Mouse (Mus musculus): ENCODE measurements around the gene Nlgn2. TPM values are rescaled to one million over a fixed set of nuclear protein-coding genes. Genes with fewer than 3 reads are reported as not detected.

Gene Nlgn2
- polyA plus RNA-seq, 1 experiment from 2014 or later, result 8.2 TPM

Small RNAs within 50 kb of the gene (microRNA-seq; reads per million reads assigned to microRNA genes)
- not detected for gene Mir6924 (ENCODE audit: borderline number of aligned reads)

Other genes with a start within 250 kb of the Nlgn2 start
- 5.2 and 6.0 TPM in 2 replicates for gene Atp1b2, start 231.8 kb downstream of the Nlgn2 start, polyA plus RNA-seq (2014; fragmentation: Nextera tagmentation; extraction: Ambion mirVana)
- gene Shbg, start 219.9 kb downstream of the Nlgn2 start, polyA plus RNA-seq (2014; fragmentation: Nextera tagmentation; extraction: Ambion mirVana), result 0.14 TPM in 1 of 2 replicates, not detected in the other
- gene Sat2, start 215.8 kb downstream of the Nlgn2 start, polyA plus RNA-seq (2014; fragmentation: Nextera tagmentation; extraction: Ambion mirVana), result 15.0 and 19.4 TPM in 2 replicates
- 24.3 and 30.9 TPM in 2 replicates for gene Fxr2, start 204.8 kb downstream of the Nlgn2 start, polyA plus RNA-seq (2014; fragmentation: Nextera tagmentation; extraction: Ambion mirVana)
- not detected in 2 replicates for gene Sox15, start 182.5 kb downstream of the Nlgn2 start, polyA plus RNA-seq (2014; fragmentation: Nextera tagmentation; extraction: Ambion mirVana)
- 25.9 and 28.0 TPM in 2 replicates for gene Mpdu1, start 175.1 kb downstream of the Nlgn2 start, polyA plus RNA-seq (2014; fragmentation: Nextera tagmentation; extraction: Ambion mirVana)
- gene Cd68, start 171.6 kb downstream of the Nlgn2 start, polyA plus RNA-seq (2014; fragmentation: Nextera tagmentation; extraction: Ambion mirVana), result 5.5 and 7.6 TPM in 2 replicates
- 959 and 1,000 TPM in 2 replicates for gene Eif4a1, start 165.4 kb downstream of the Nlgn2 start, polyA plus RNA-seq (2014; fragmentation: Nextera tagmentation; extraction: Ambion mirVana)
- gene Senp3, start 155.7 kb downstream of the Nlgn2 start, polyA plus RNA-seq (2014; fragmentation: Nextera tagmentation; extraction: Ambion mirVana), result 106 and 108 TPM in 2 replicates
- 0.24 and 0.42 TPM in 2 replicates for gene Tnfsf13, start 152.0 kb downstream of the Nlgn2 start, polyA plus RNA-seq (2014; fragmentation: Nextera tagmentation; extraction: Ambion mirVana)
- gene Tnfsf12, start 141.9 kb downstream of the Nlgn2 start, polyA plus RNA-seq (2014; fragmentation: Nextera tagmentation; extraction: Ambion mirVana), result 3.6 and 4.3 TPM in 2 replicates
- 1.2 and 1.5 TPM in 2 replicates for gene Tnfsfm13, start 141.7 kb downstream of the Nlgn2 start, polyA plus RNA-seq (2014; fragmentation: Nextera tagmentation; extraction: Ambion mirVana)
- 51.4 and 56.5 TPM in 2 replicates for gene Polr2a, start 79.1 kb downstream of the Nlgn2 start, polyA plus RNA-seq (2014; fragmentation: Nextera tagmentation; extraction: Ambion mirVana)
- gene Slc35g3, start 75.8 kb downstream of the Nlgn2 start, polyA plus RNA-seq (2014; fragmentation: Nextera tagmentation; extraction: Ambion mirVana), result 0.18 TPM in 1 of 2 replicates, not detected in the other
- gene Zbtb4, start 71.9 kb downstream of the Nlgn2 start, polyA plus RNA-seq (2014; fragmentation: Nextera tagmentation; extraction: Ambion mirVana), result 1.1 and 1.2 TPM in 2 replicates
- 3.0 and 3.6 TPM in 2 replicates for gene Chrnb1, start 41.8 kb downstream of the Nlgn2 start, polyA plus RNA-seq (2014; fragmentation: Nextera tagmentation; extraction: Ambion mirVana)
- 0.92 and 0.97 TPM in 2 replicates for gene Fgf11, start 35.9 kb downstream of the Nlgn2 start, polyA plus RNA-seq (2014; fragmentation: Nextera tagmentation; extraction: Ambion mirVana)
- gene Tmem102, start 32.2 kb downstream of the Nlgn2 start, polyA plus RNA-seq (2014; fragmentation: Nextera tagmentation; extraction: Ambion mirVana), result 2.1 and 2.8 TPM in 2 replicates
- not detected in 2 replicates for gene Gm39566, start 22.5 kb downstream of the Nlgn2 start, polyA plus RNA-seq (2014; fragmentation: Nextera tagmentation; extraction: Ambion mirVana)
- not detected in 2 replicates for gene Spem2, start 19.3 kb downstream of the Nlgn2 start, polyA plus RNA-seq (2014; fragmentation: Nextera tagmentation; extraction: Ambion mirVana)
- gene Spem1, start 15.6 kb downstream of the Nlgn2 start, polyA plus RNA-seq (2014; fragmentation: Nextera tagmentation; extraction: Ambion mirVana), result 0.27 TPM in 1 of 2 replicates, not detected in the other
- gene Tmem256, start 730 bp upstream of the Nlgn2 start, polyA plus RNA-seq (2014; fragmentation: Nextera tagmentation; extraction: Ambion mirVana), result 294 and 335 TPM in 2 replicates
- 90.0 and 102 TPM in 2 replicates for gene Plscr3, start 8.6 kb upstream of the Nlgn2 start, polyA plus RNA-seq (2014; fragmentation: Nextera tagmentation; extraction: Ambion mirVana)
- gene Tnk1, start 20.9 kb upstream of the Nlgn2 start, polyA plus RNA-seq (2014; fragmentation: Nextera tagmentation; extraction: Ambion mirVana), result 1.1 and 1.9 TPM in 2 replicates
- gene Tmem95, start 40.2 kb upstream of the Nlgn2 start, polyA plus RNA-seq (2014; fragmentation: Nextera tagmentation; extraction: Ambion mirVana), result not detected in 2 replicates
- gene Kctd11, start 43.6 kb upstream of the Nlgn2 start, polyA plus RNA-seq (2014; fragmentation: Nextera tagmentation; extraction: Ambion mirVana), result 3.2 and 3.5 TPM in 2 replicates
- 0.56 and 0.60 TPM in 2 replicates for gene Acap1, start 57.8 kb upstream of the Nlgn2 start, polyA plus RNA-seq (2014; fragmentation: Nextera tagmentation; extraction: Ambion mirVana)
- gene 2810408A11Rik, start 63.2 kb upstream of the Nlgn2 start, polyA plus RNA-seq (2014; fragmentation: Nextera tagmentation; extraction: Ambion mirVana), result 17.6 and 20.7 TPM in 2 replicates
- gene Neurl4, start 63.3 kb upstream of the Nlgn2 start, polyA plus RNA-seq (2014; fragmentation: Nextera tagmentation; extraction: Ambion mirVana), result 11.5 and 13.8 TPM in 2 replicates
- gene Gps2, start 76.1 kb upstream of the Nlgn2 start, polyA plus RNA-seq (2014; fragmentation: Nextera tagmentation; extraction: Ambion mirVana), result 76.2 and 81.8 TPM in 2 replicates
- gene Eif5a, start 84.2 kb upstream of the Nlgn2 start, polyA plus RNA-seq (2014; fragmentation: Nextera tagmentation; extraction: Ambion mirVana), result 2,030 and 2,067 TPM in 2 replicates
- 5.5 and 6.6 TPM in 2 replicates for gene Ybx2, start 98.0 kb upstream of the Nlgn2 start, polyA plus RNA-seq (2014; fragmentation: Nextera tagmentation; extraction: Ambion mirVana)
- 20.2 and 20.5 TPM in 2 replicates for gene Slc2a4, start 110.4 kb upstream of the Nlgn2 start, polyA plus RNA-seq (2014; fragmentation: Nextera tagmentation; extraction: Ambion mirVana)
- gene Cldn7, start 127.0 kb upstream of the Nlgn2 start, polyA plus RNA-seq (2014; fragmentation: Nextera tagmentation; extraction: Ambion mirVana), result 17.1 and 22.0 TPM in 2 replicates
- gene Ctdnep1, start 143.4 kb upstream of the Nlgn2 start, polyA plus RNA-seq (2014; fragmentation: Nextera tagmentation; extraction: Ambion mirVana), result 26.2 and 26.5 TPM in 2 replicates
- gene Elp5, start 144.7 kb upstream of the Nlgn2 start, polyA plus RNA-seq (2014; fragmentation: Nextera tagmentation; extraction: Ambion mirVana), result 156 and 157 TPM in 2 replicates
- gene Gabarap, start 153.4 kb upstream of the Nlgn2 start, polyA plus RNA-seq (2014; fragmentation: Nextera tagmentation; extraction: Ambion mirVana), result 474 and 509 TPM in 2 replicates
- 57.7 and 58.0 TPM in 2 replicates for gene Phf23, start 158.0 kb upstream of the Nlgn2 start, polyA plus RNA-seq (2014; fragmentation: Nextera tagmentation; extraction: Ambion mirVana)
- 34.9 and 35.7 TPM in 2 replicates for gene Dvl2, start 162.8 kb upstream of the Nlgn2 start, polyA plus RNA-seq (2014; fragmentation: Nextera tagmentation; extraction: Ambion mirVana)
- 54.2 and 57.6 TPM in 2 replicates for gene Acadvl, start 177.6 kb upstream of the Nlgn2 start, polyA plus RNA-seq (2014; fragmentation: Nextera tagmentation; extraction: Ambion mirVana)
- 7.6 and 11.2 TPM in 2 replicates for gene Dlg4, start 179.2 kb upstream of the Nlgn2 start, polyA plus RNA-seq (2014; fragmentation: Nextera tagmentation; extraction: Ambion mirVana)
- 0.46 and 0.95 TPM in 2 replicates for gene Asgr1, start 216.3 kb upstream of the Nlgn2 start, polyA plus RNA-seq (2014; fragmentation: Nextera tagmentation; extraction: Ambion mirVana)

All from embryonic facial prominence, embryonic 11.5 days (tissue).